Comparison of ENCODE assay signal across 24 mouse cellular contexts in the genomic region with DNA sequence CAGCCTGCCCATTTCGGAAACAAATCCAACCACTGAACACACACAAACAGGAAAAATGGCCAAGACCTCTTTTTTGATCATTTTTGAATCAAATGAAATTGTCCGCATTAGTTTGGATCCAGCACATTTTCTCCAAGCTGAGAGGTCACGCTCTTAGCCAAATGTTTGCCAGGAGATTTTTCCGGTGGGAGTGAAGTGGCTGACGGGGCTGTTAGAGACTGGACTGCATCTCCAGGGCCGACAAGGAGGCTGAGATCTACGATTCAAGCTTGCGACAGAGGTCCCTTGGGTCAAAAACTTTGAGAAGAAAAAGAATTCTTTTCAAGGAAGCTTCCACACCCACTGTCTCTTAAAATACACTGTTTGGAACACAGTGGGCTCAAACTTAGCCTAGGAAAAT.
DNase-seq lines count a peak whose midpoint lies in the region; ATAC-seq and TF ChIP-seq lines count a peak whose summit lies in the region.
"Had no signal": no experiment of that assay in that cellular context is flagged by ENCODE, and none has a peak within 500 bp of the region (broad histone marks: within the 10 kb centered on the region; RNA-seq: fewer than 3 reads in every experiment).

No protein-coding gene starts in this region.

- H3K27me3 ChIP-seq in heart, embryonic 12.5 days (replicated peaks): no peaks in the 10 kb centered on the region
- H3K27me3 ChIP-seq in lung, embryonic 14.5 days (ENCODE audit: insufficient read depth, low read length): no peaks in the 10 kb centered on the region
- no peaks in the 10 kb centered on the region for H3K27me3 ChIP-seq in hindbrain, embryonic 13.5 days
- H3K27me3 ChIP-seq: limb, embryonic 12.5 days; stomach, embryonic 15.5 days had no signal

- H3K4me2 ChIP-seq in heart, embryonic 12.5 days: no peak overlapping the region
- no peak overlapping the region for H3K4me2 ChIP-seq in lung, embryonic 14.5 days
- no peak overlapping the region for H3K4me2 ChIP-seq in hindbrain, embryonic 13.5 days
- H3K4me2 ChIP-seq: limb, embryonic 12.5 days; liver, embryonic 11.5 days; midbrain, embryonic 11.5 days; stomach, embryonic 15.5 days had no signal

- no peak for TF ChIP-seq CTCF in lung, embryonic 14.5 days (IDR thresholded peaks at IDR 0.05; ENCODE audit: low read depth)

- DNase-seq in gastrocnemius, adult 18-20 months (ENCODE audit: low spot score): peak; percentile 56
- DNase-seq in gastrocnemius, postnatal 4 days (ENCODE audit: low spot score in 2 of 2): no peak
- peak; percentile 38 to 39 for DNase-seq in heart, postnatal 10 days
- peak; percentile 50 for DNase-seq in lung, embryonic 14.5 days
- DNase-seq in lung, postnatal 4 days: no peak
- peak; percentile 56 for DNase-seq in lung, postnatal 36 days
- DNase-seq: adrenal gland, postnatal 36 days; cerebellum, adult 9-11 months; layer of hippocampus, postnatal 36 days; liver, postnatal 0 days; right cerebral cortex, adult 18-20 months; right cerebral cortex, postnatal 4 days; thymus, postnatal 4 days had no signal

- intact Hi-C loops in heart, postnatal 10 days (cut with DNase I): no loop called here

- no peak overlapping the region for H3K27ac ChIP-seq in heart, embryonic 12.5 days (ENCODE audit: poor library complexity, severe bottlenecking)
- no peak overlapping the region for H3K27ac ChIP-seq in lung, embryonic 14.5 days (ENCODE audit: low read depth)
- H3K27ac ChIP-seq in hindbrain, embryonic 13.5 days: no peak overlapping the region
- H3K27ac ChIP-seq: embryonic facial prominence, embryonic 10.5 days; forebrain, embryonic 10.5 days; hindbrain, embryonic 10.5 days; hindbrain, postnatal 0 days; limb, embryonic 12.5 days; stomach, embryonic 15.5 days had no signal

- no peak overlapping the region for H3K9ac ChIP-seq in heart, embryonic 12.5 days
- no peak overlapping the region for H3K9ac ChIP-seq in lung, embryonic 14.5 days
- no peak overlapping the region for H3K9ac ChIP-seq in hindbrain, embryonic 13.5 days
- H3K9ac ChIP-seq: limb, embryonic 12.5 days; liver, postnatal 0 days; stomach, embryonic 15.5 days had no signal

- 74% methylated on average over 8 of the region's 8 CpGs for WGBS in heart, embryonic 12.5 days
- 35% methylated on average over 8 of the region's 8 CpGs for WGBS in lung, embryonic 14.5 days
- 61% methylated on average over 8 of the region's 8 CpGs for WGBS in hindbrain, embryonic 13.5 days

- no peak overlapping the region for H3K4me3 ChIP-seq in heart, embryonic 12.5 days
- H3K4me3 ChIP-seq in lung, embryonic 14.5 days (ENCODE audit: low read depth, low read length): no peak overlapping the region
- H3K4me3 ChIP-seq in hindbrain, embryonic 13.5 days: no peak overlapping the region
- H3K4me3 ChIP-seq: embryonic facial prominence, embryonic 10.5 days; forebrain, embryonic 10.5 days; hindbrain, embryonic 10.5 days; limb, embryonic 12.5 days; stomach, embryonic 15.5 days had no signal

- no peaks in the 10 kb centered on the region; the same call in 1 of the 2 replicates for H3K9me3 ChIP-seq in heart, embryonic 12.5 days (replicated peaks)
- no peaks in the 10 kb centered on the region for H3K9me3 ChIP-seq in lung, embryonic 14.5 days (ENCODE audit: low read depth, low read length)
- H3K9me3 ChIP-seq in hindbrain, embryonic 13.5 days: no peaks in the 10 kb centered on the region
- H3K9me3 ChIP-seq: stomach, embryonic 15.5 days had no signal

- ATAC-seq in heart, embryonic 12.5 days (ENCODE audit: insufficient number of reproducible peaks, low FRiP score): no peak
- ATAC-seq in lung, embryonic 14.5 days (ENCODE audit: insufficient read depth): no peak
- ATAC-seq in hindbrain, embryonic 13.5 days (ENCODE audit: low FRiP score): no peak
- ATAC-seq: intestine, embryonic 16.5 days; liver, postnatal 0 days had no signal

- H3K36me3 ChIP-seq in heart, embryonic 12.5 days: peaks cover 3% of the 10 kb centered on the region; the same call in 1 of the 2 replicates
- H3K36me3 ChIP-seq in lung, embryonic 14.5 days (ENCODE audit: insufficient read depth): no peaks in the 10 kb centered on the region
- H3K36me3 ChIP-seq in hindbrain, embryonic 13.5 days: peaks cover 12% of the 10 kb centered on the region
- H3K36me3 ChIP-seq: stomach, embryonic 15.5 days had no signal

- peaks cover 18% of the 10 kb centered on the region for H3K4me1 ChIP-seq in heart, embryonic 12.5 days (replicated peaks)
- H3K4me1 ChIP-seq in lung, embryonic 14.5 days (ENCODE audit: insufficient read depth): 0 out of 2 replicates have a peak, but pooled peaks cover 7% of the 10 kb centered on the region
- H3K4me1 ChIP-seq in hindbrain, embryonic 13.5 days (replicated peaks): peaks cover 28% of the 10 kb centered on the region
- H3K4me1 ChIP-seq: stomach, embryonic 15.5 days had no signal

Comparison
In these comparisons a context has a peak if more than half of its experiments do, and no peak if none do; other contexts are left out.
1. DNase-seq: peak in gastrocnemius, adult 18-20 months (single experiment), heart, postnatal 10 days (2 of 2), lung, embryonic 14.5 days (single experiment) and lung, postnatal 36 days (single experiment); none in gastrocnemius, postnatal 4 days (0 of 2) and lung, postnatal 4 days (0 of 2).